Mouse (Mus musculus) embryonic facial prominence, embryonic 10.5 days (tissue): ENCODE results near the gene Plekhs1. TPM values are rescaled to one million over a fixed set of nuclear protein-coding genes. Genes with fewer than 3 reads are reported as not detected.

Experiments used
- DNase-seq: peaks from one replicate; pipeline ENCODE4 v3.0.0-alpha.2; 2017; ENCODE audit warnings: low spot score
- H3K27ac ChIP-seq: fragments of 300-500 bp; sonication (generic); replicated peaks from 2 replicates; pipeline ENCODE4 v1.5.1; 2016; ENCODE audit warnings: mild to moderate bottlenecking
- H3K27me3 ChIP-seq: fragments of 300-500 bp; sonication (generic); replicated peaks from 2 replicates; pipeline ENCODE4 v1.6.1; 2016; ENCODE audit warnings: low read depth, mild to moderate bottlenecking; ENCODE audit not compliant: poor library complexity, severe bottlenecking
- H3K36me3 ChIP-seq: fragments of 300-500 bp; sonication (generic); replicated peaks from 2 replicates; pipeline ENCODE4 v1.6.1; 2016; ENCODE audit warnings: mild to moderate bottlenecking, moderate library complexity
- H3K4me1 ChIP-seq: fragments of 300-500 bp; sonication (generic); 2 replicates; pipeline ENCODE4 v1.6.1; 2016
- H3K4me3 ChIP-seq: fragments of 300-500 bp; sonication (generic); 2 replicates; pipeline ENCODE4 v1.5.1; 2016; ENCODE audit warnings: mild to moderate bottlenecking, moderate library complexity
- H3K9me3 ChIP-seq: fragments of 300-500 bp; sonication (generic); 2 replicates; pipeline ENCODE4 v1.6.1; 2016; ENCODE audit warnings: mild to moderate bottlenecking
- WGBS: fragments of 180-500 bp; shearing (Covaris S2); methylation state at CpG from one replicate; pipeline ENCODE4 v1.1.7; 2016; 5-methylcytosine and 5-hydroxymethylcytosine counted together
- polyA plus RNA-seq: library from polyadenylated mRNA; unstranded; fragments of >200 nt; fragmentation: Nextera tagmentation; extraction: Ambion mirVana; gene quantifications from 2 replicates; pipeline ENCODE4 v1.2.1, GENCODE M21; 2016

The Plekhs1 gene
- polyA plus RNA-seq, 1 experiment from 2014 or later: 0.21 TPM

DNA sequence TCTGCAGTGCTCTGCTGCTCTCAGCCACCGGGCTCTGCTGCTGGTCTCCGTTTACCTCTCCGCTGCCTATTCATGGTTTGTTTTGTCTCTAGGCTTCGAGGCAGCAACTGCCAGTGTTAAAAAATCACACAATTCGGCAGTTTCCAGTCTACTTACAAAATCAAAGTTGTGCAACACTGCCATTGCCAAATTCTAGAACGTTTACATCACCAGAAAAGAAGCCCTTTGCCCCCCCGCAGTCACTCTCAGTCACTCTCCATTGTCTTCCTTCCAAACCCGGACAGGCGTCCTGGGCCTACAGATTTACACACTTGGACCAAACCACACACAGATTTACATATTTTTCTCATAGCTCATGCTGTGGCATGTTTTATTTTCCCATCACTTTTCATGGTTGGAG, 73.6 kb downstream of the Plekhs1 start:
- no peaks in the 10 kb centered on the region for H3K9me3 ChIP-seq
- H3K4me1 ChIP-seq: 0 out of 2 replicates have a peak, but pooled peaks cover 4% of the 10 kb centered on the region
- no peak overlapping the region for H3K27ac ChIP-seq
- no peak overlapping the region for H3K4me3 ChIP-seq
- H3K27me3 ChIP-seq: no peaks in the 10 kb centered on the region
- peaks cover 48% of the 10 kb centered on the region for H3K36me3 ChIP-seq
- no peak for DNase-seq
- 87% methylated on average over 9 of the region's 9 CpGs for WGBS

DNA sequence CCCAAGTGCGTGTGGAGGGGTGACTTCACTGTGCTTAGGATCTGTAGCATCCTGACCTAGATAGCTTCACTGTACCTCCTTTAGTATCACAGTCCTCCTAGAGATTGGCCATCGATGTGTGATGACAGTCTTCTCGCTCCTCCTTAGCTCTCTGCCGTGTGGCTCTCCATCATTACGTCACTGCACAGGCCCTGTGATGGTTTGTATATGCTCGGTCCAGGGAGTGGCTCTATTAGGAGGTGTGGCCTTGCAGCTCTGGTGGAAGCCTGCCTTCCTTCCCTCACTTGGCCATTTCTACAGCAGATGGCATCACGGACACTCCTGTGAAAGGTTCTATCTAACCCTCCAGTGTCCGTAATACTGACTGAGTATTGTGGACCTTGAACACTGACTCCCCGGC, 74.3 kb downstream of the Plekhs1 start:
- H3K9me3 ChIP-seq: no peaks in the 10 kb centered on the region
- H3K36me3 ChIP-seq: peaks cover 53% of the 10 kb centered on the region
- 0 out of 2 replicates have a peak, but pooled peaks cover 4% of the 10 kb centered on the region for H3K4me1 ChIP-seq
- H3K4me3 ChIP-seq: no peak overlapping the region
- WGBS: 91% methylated on average over 9 of the region's 9 CpGs
- no peaks in the 10 kb centered on the region for H3K27me3 ChIP-seq
- H3K27ac ChIP-seq: no peak overlapping the region
- no peak for DNase-seq

Other genes starting within 250 kb of the Plekhs1 start
- gene Habp2, start 174.5 kb upstream of the Plekhs1 start, polyA plus RNA-seq: not detected in 2 replicates
- gene Nrap, start 71.6 kb upstream of the Plekhs1 start, polyA plus RNA-seq: 0.07 and 0.11 TPM in 2 replicates
- 15.9 and 17.8 TPM in 2 replicates for gene Casp7, start 64.5 kb upstream of the Plekhs1 start, polyA plus RNA-seq
- 19.0 and 23.1 TPM in 2 replicates for gene Dclre1a, start 86.6 kb downstream of the Plekhs1 start, polyA plus RNA-seq
- gene Nhlrc2, start 86.6 kb downstream of the Plekhs1 start, polyA plus RNA-seq: 17.2 and 17.5 TPM in 2 replicates